Mouse (Mus musculus) urinary bladder, adult 18-20 months (tissue): ENCODE data around the gene Atp6v1c2.
A peak's percentile ranks its signal among the peaks of the same experiment; 100 is the strongest.

Source experiments
- DNase-seq, 2 experiments: peaks; one replicate each; pipeline ENCODE4 v3.0.0; 2022; ENCODE audit warnings: low spot score in 2 of 2, mixed read lengths in 2 of 2

The Atp6v1c2 gene

DNA sequence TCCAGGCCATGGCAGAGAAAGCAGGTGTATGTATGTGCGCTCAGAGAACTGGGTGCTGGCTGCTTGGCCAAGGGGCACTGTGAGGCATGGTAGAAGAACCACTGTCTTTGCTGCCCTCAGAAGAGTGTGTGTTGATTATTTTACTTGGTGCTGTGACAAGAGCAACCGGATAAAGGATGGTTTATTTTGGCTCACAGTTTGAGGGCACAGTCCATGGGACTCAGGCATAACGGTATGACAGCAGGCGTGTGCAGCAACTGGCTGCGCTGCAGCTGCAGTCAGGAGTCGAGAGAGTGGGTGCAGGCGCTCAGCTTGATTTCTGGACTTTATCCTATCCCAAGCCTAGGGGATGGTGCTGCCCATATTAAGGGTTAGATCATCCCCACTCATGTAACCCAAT lies 70.7 kb downstream of the Atp6v1c2 start:
- DNase-seq: no peak

DNA sequence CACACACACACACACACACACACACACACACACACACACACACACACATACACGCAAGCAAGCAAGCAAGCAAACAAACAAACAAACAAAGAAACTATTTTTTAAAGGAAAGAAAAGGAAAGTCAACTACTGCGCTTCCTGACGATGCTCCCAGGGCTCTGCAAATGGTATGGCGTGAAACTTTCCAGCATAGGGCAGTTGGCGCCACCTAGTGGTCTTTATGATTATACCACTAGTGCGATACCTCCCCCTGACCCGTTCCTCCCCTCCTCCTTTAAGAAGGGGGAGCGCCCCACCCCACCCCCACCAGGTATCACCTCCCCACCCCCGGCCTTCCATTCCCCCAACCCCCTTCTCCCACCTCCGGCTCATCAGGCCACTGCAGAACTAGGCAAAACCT lies 72.3 kb downstream of the Atp6v1c2 start:
- no peak for DNase-seq

DNA sequence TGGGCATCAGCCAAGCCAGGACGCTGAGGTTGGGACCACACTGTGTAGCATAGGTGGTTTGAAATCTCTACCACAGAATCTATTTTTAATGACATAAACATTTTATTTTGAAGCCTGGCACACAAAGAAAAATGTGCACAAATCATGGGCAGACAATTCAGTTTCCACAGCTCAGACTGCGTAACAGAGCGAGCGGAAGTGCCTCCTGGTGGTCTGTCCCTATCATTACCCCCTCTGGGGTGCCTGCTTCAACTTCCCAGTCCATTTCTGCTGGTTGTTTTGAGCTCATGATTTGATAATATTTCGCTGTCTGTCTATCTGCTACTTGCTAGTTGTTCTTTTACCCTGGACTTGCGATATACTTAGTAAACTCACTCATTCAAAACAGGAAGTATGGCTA lies 73.6 kb downstream of the Atp6v1c2 start:
- DNase-seq: no peak

DNA sequence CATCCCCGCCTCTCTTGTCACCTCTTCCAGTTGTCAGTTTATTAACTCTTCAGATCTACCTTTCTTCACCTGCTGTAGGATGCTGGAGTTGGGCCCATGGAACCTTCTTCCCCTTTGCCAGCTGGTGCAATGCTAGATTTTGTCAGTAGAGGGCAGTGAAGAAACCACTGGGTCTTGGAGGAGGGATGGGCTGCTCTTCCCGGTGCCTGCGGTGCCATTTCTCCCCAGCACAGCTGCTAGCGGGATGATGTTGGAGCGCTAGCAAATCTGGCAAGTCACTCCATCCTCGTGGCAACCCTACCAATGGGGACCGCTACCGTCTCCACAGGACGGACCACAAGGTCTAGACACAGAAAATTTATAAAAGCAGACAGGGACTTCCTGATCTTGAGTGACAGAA lies 76.1 kb downstream of the Atp6v1c2 start:
- DNase-seq: peak; percentile 23 to 43

DNA sequence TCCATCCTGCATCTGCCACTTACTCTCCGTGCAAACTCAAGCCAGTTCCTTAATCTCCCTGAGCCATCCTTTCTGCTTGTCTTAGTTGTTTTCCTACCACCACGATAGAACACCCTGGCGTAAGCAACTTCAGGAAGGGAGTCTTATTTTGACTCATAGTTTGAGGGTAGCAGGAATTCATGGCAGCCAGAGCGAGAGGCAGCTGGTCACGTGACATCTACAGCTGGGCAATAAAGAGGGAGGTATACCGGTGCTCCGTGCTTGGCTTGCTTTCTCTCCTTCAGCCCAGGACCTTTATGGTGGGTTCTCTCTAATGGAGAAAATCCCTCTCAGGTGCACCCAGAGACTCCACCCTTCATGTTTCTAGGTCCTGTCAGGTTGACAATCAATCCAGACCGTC lies 78.2 kb downstream of the Atp6v1c2 start:
- no peak for DNase-seq

GRCm38 (mm10) chr12:17242041-17242440 lies 87.1 kb downstream of the Atp6v1c2 start:
- DNase-seq: no peak

GRCm38 (mm10) chr12:17241614-17242013 lies 87.5 kb downstream of the Atp6v1c2 start:
- DNase-seq: no peak

GRCm38 (mm10) chr12:17241016-17241415 lies 88.1 kb downstream of the Atp6v1c2 start:
- DNase-seq: no peak

- no peak for DNase-seq
Measured at GRCm38 (mm10) chr12:17239428-17239688, 89.8 kb downstream of the Atp6v1c2 start.

DNA sequence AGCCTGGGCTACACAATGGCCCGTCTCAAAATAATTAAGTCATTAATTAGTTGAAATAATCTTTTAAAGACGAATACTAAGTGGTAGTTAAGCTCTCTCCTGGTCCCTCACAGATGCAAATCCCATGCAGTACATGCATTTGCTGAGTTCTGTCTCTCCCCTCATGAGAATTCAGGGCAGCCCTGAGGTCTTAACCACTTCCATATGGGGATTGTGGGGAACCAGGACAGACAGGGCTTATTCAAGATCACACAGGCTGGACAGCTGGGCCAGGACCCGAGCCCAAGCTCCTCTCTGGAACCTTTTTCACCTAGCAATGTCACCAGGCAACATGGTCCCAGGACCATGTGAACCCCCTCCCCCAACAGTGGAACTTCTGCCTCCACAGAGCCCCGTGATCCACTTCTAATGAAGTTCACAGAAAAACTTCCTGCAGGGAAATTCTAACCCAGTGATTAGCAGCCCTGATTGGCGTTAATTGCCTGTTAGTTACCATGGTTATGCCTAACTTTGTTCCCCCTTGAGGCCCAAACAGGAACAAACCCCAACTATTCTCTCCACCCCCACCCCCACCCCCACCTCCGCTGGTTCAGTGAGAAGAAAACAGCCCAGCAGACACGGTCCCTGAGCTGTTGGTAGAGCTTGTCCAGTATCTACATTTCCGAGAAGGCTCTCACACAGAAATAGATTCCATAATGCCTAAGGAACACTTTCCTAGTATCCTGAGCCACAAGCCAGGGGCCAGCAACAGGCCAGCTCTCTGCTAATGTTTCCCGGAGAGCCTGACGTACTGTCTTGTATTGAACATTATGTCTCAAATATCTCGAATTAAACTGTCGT lies 90.4 kb downstream of the Atp6v1c2 start:
- DNase-seq: no peak

- DNase-seq: no peak
Measured at GRCm38 (mm10) chr12:17235535-17236313, 93.4 kb downstream of the Atp6v1c2 start.
